Mouse (Mus musculus) spleen, adult 2 months (tissue): ENCODE results near the gene Hist1h3f.
"Not testable (repeated sequence)": the region's sequence is repeated elsewhere in the genome, so short reads cannot be mapped to it uniquely, and the experiment has no call there.

ENCODE experiments used
- CTCF ChIP-seq: fragments of 200-500 bp; IDR thresholded peaks from 2 replicates; pipeline ENCODE4 v1.5.1; 2011; ENCODE audit warnings: mild to moderate bottlenecking, inconsistent platforms; ENCODE audit not compliant: insufficient read depth, insufficient read length, insufficient replicate concordance; ENCODE audit errors: extremely low read depth
- POLR2A ChIP-seq: fragments of 200-500 bp; IDR thresholded peaks from 2 replicates; pipeline ENCODE4 v1.6.1; 2011; ENCODE audit warnings: low read depth, low read length, inconsistent platforms

GRCm38 (mm10) chr13:23533560-23534367 lies 10.1 kb upstream of the Hist1h3f start, which contains the start of gene Hist1h2af:
- TF ChIP-seq CTCF, POLR2A: not testable (repeated sequence)
